Mouse (Mus musculus): ENCODE measurements around the gene 1700020L24Rik.

Gene 1700020L24Rik

GRCm38 (mm10) chr11:83437377-83437776 is at the start of gene 1700020L24Rik:
1700020L24Rik (plus strand) TSS chr11:83437677.
- no peak for DNase-seq (ENCODE audit: low read depth, low spot score)

GRCm38 (mm10) chr11:83393062-83393461 is 44.4 kb upstream of the 1700020L24Rik start:
- no peak for DNase-seq (ENCODE audit: low read depth, low spot score)

GRCm38 (mm10) chr11:83394802-83395439 is 42.6 kb upstream of the 1700020L24Rik start:
- DNase-seq (ENCODE audit: low read depth, low spot score) = no peak

GRCm38 (mm10) chr11:83397626-83398025 is 39.9 kb upstream of the 1700020L24Rik start:
- DNase-seq (ENCODE audit: low read depth, low spot score) = no peak

GRCm38 (mm10) chr11:83398724-83399123 is 38.8 kb upstream of the 1700020L24Rik start:
- DNase-seq (ENCODE audit: low read depth, low spot score) = no peak

- no peak for DNase-seq (ENCODE audit: low read depth, low spot score)
Observed at GRCm38 (mm10) chr11:83403787-83404186, 33.7 kb upstream of the 1700020L24Rik start.

GRCm38 (mm10) chr11:83406391-83406790 is 31.1 kb upstream of the 1700020L24Rik start:
- DNase-seq (ENCODE audit: low read depth, low spot score) = no peak

GRCm38 (mm10) chr11:83408242-83408641 is 29.2 kb upstream of the 1700020L24Rik start:
- DNase-seq (ENCODE audit: low read depth, low spot score) = no peak

GRCm38 (mm10) chr11:83409087-83409754 is 28.3 kb upstream of the 1700020L24Rik start, which contains the start of gene Rasl10b:
Rasl10b (plus strand) TSS chr11:83409137.
- DNase-seq (ENCODE audit: low read depth, low spot score) = no peak

- no peak for DNase-seq (ENCODE audit: low read depth, low spot score)
Observed at GRCm38 (mm10) chr11:83409792-83410291, 27.6 kb upstream of the 1700020L24Rik start.

- DNase-seq (ENCODE audit: low read depth, low spot score) = no peak
Observed at GRCm38 (mm10) chr11:83410510-83410909, 27.0 kb upstream of the 1700020L24Rik start.

- DNase-seq (ENCODE audit: low read depth, low spot score) = no peak
Observed at GRCm38 (mm10) chr11:83417080-83417479, 20.4 kb upstream of the 1700020L24Rik start.

GRCm38 (mm10) chr11:83417708-83418107 is 19.8 kb upstream of the 1700020L24Rik start:
- no peak for DNase-seq (ENCODE audit: low read depth, low spot score)

- no peak for DNase-seq (ENCODE audit: low read depth, low spot score)
Observed at GRCm38 (mm10) chr11:83418566-83418965, 18.9 kb upstream of the 1700020L24Rik start.

GRCm38 (mm10) chr11:83420338-83420737 is 17.1 kb upstream of the 1700020L24Rik start:
- DNase-seq (ENCODE audit: low read depth, low spot score) = no peak

- peak; percentile 27 for DNase-seq (ENCODE audit: low read depth, low spot score)
Observed at GRCm38 (mm10) chr11:83421305-83421704, 16.2 kb upstream of the 1700020L24Rik start.

GRCm38 (mm10) chr11:83424681-83425080 is 12.8 kb upstream of the 1700020L24Rik start:
- peak; percentile 32 for DNase-seq (ENCODE audit: low read depth, low spot score)

GRCm38 (mm10) chr11:83426964-83427363 is 10.5 kb upstream of the 1700020L24Rik start:
- DNase-seq (ENCODE audit: low read depth, low spot score) = no peak

GRCm38 (mm10) chr11:83429355-83429754 is 8.1 kb upstream of the 1700020L24Rik start, which contains the start of gene Gas2l2:
Gas2l2 (minus strand) TSS chr11:83429455.
- no peak for DNase-seq (ENCODE audit: low read depth, low spot score)

GRCm38 (mm10) chr11:83432533-83432932 is 4.9 kb upstream of the 1700020L24Rik start:
- DNase-seq (ENCODE audit: low read depth, low spot score) = no peak

GRCm38 (mm10) chr11:83439426-83440060 is 2.1 kb downstream of the 1700020L24Rik start:
- no peak for DNase-seq (ENCODE audit: low read depth, low spot score)

Measured in skeletal muscle tissue, adult 2 months (tissue).